Mouse (Mus musculus) heart, embryonic 12.5 days (tissue): ENCODE results near the gene Nup205. TPM values are rescaled to one million over a fixed set of nuclear protein-coding genes. Genes with fewer than 3 reads are reported as not detected.
A peak's percentile ranks its signal among the peaks of the same experiment; 100 is the strongest.
"Not testable (repeated sequence)": the region's sequence is repeated elsewhere in the genome, so short reads cannot be mapped to it uniquely, and the experiment has no call there.

ENCODE experiments used
- ATAC-seq: fragments of 200-750 bp; cut with Nextera tagmentation; 2 replicates; pipeline ENCODE4 v1.8.0; 2017; ENCODE audit warnings: moderate TSS enrichment, moderate library complexity; ENCODE audit not compliant: insufficient number of reproducible peaks, low FRiP score
- H3K27ac ChIP-seq: fragments of 300-500 bp; sonication (generic); 2 replicates; pipeline ENCODE4 v1.5.1; 2016; ENCODE audit warnings: mild to moderate bottlenecking, moderate library complexity; ENCODE audit not compliant: poor library complexity, severe bottlenecking
- H3K27me3 ChIP-seq: fragments of 300-500 bp; sonication (generic); replicated peaks from 2 replicates; pipeline ENCODE4 v1.6.1; 2016; ENCODE audit warnings: mild to moderate bottlenecking, moderate library complexity
- H3K36me3 ChIP-seq: fragments of 300-500 bp; sonication (generic); 2 replicates; pipeline ENCODE4 v1.6.1; 2016; ENCODE audit warnings: mild to moderate bottlenecking, moderate library complexity
- H3K4me1 ChIP-seq: fragments of 300-500 bp; sonication (generic); replicated peaks from 2 replicates; pipeline ENCODE4 v1.6.1; 2016; ENCODE audit warnings: mild to moderate bottlenecking
- H3K4me2 ChIP-seq: fragments of 300-500 bp; sonication (generic); 2 replicates; pipeline ENCODE4 v1.6.1; 2016; ENCODE audit warnings: mild to moderate bottlenecking, moderate library complexity
- H3K4me3 ChIP-seq: fragments of 300-500 bp; sonication (generic); 2 replicates; pipeline ENCODE4 v1.5.1; 2016; ENCODE audit warnings: mild to moderate bottlenecking
- H3K9ac ChIP-seq: fragments of 300-500 bp; sonication (generic); 2 replicates; pipeline ENCODE4 v1.6.1; 2016; ENCODE audit warnings: mild to moderate bottlenecking, moderate library complexity
- H3K9me3 ChIP-seq: fragments of 300-500 bp; sonication (generic); replicated peaks from 2 replicates; pipeline ENCODE4 v1.6.1; 2016; ENCODE audit warnings: mild to moderate bottlenecking, moderate library complexity
- WGBS: fragments of 180-500 bp; shearing (Covaris S2); methylation state at CpG from one replicate; pipeline ENCODE4 v1.1.7; 2016; 5-methylcytosine and 5-hydroxymethylcytosine counted together
- polyA plus RNA-seq: library from polyadenylated mRNA; unstranded; fragments of >200 nt; fragmentation: Nextera tagmentation; extraction: Ambion mirVana; gene quantifications from 2 replicates; pipeline ENCODE4 v1.2.1, GENCODE M21; 2016

Gene Nup205
- polyA plus RNA-seq, 1 experiment from 2014 or later: 40.3 TPM

GRCm38 (mm10) chr6:35173181-35173580 lies 4.0 kb upstream of the Nup205 start:
- Histone ChIP-seq H3K27ac (no peak overlapping the region), H3K4me1 (no peaks in the 10 kb centered on the region), H3K9me3 (peaks cover 3% of the 10 kb centered on the region; the same call in 1 of the 2 replicates), H3K4me3 (no peak overlapping the region), H3K4me2 (no peak overlapping the region), H3K36me3 (no peaks in the 10 kb centered on the region), H3K27me3 (no peaks in the 10 kb centered on the region), H3K9ac (no peak overlapping the region)
- WGBS: 76% methylated on average over 4 of the region's 4 CpGs
- ATAC-seq: no peak

GRCm38 (mm10) chr6:35177650-35178272 lies 540 bp downstream of the Nup205 start:
- WGBS: under 1% methylated on average over 64 of the region's 69 CpGs
- H3K4me3 ChIP-seq: peak overlapping the region; percentile 90

GRCm38 (mm10) chr6:35179299-35179698 lies 2.1 kb downstream of the Nup205 start:
- H3K36me3 ChIP-seq, H3K4me3 ChIP-seq, H3K4me2 ChIP-seq, H3K27ac ChIP-seq, H3K9ac ChIP-seq, ATAC-seq, H3K27me3 ChIP-seq, H3K9me3 ChIP-seq, H3K4me1 ChIP-seq: not testable (repeated sequence)
- WGBS: 95% methylated on average over 3 of the region's 3 CpGs

More at GRCm38 (mm10) chr6:35177650-35178272, 540 bp downstream of the Nup205 start:
- Histone ChIP-seq H3K36me3 (no peaks in the 10 kb centered on the region), H3K4me2 (peak overlapping the region; percentile 91), H3K9ac (peak overlapping the region; percentile 97), H3K27ac (peak overlapping the region; percentile 95), H3K27me3 (no peaks in the 10 kb centered on the region), H3K9me3 (no peaks in the 10 kb centered on the region), H3K4me1 (peaks cover 9% of the 10 kb centered on the region)
- peak; percentile 74 for ATAC-seq

GRCm38 (mm10) chr6:35184781-35185180 lies 7.6 kb downstream of the Nup205 start:
- Histone ChIP-seq H3K36me3 (peaks cover 44% of the 10 kb centered on the region), H3K4me2 (no peak overlapping the region), H3K4me1 (peaks cover 7% of the 10 kb centered on the region), H3K27me3 (no peaks in the 10 kb centered on the region), H3K9me3 (no peaks in the 10 kb centered on the region), H3K9ac (no peak overlapping the region), H3K4me3 (no peak overlapping the region), H3K27ac (no peak overlapping the region)
- ATAC-seq: no peak
- WGBS: 76% methylated on average over 1 of the region's 1 CpGs

- no peaks in the 10 kb centered on the region for H3K9me3 ChIP-seq
- 89% methylated on average over 8 of the region's 8 CpGs for WGBS
- no peak overlapping the region for H3K9ac ChIP-seq
- no peak for ATAC-seq
- H3K4me3 ChIP-seq: no peak overlapping the region
- no peak overlapping the region for H3K27ac ChIP-seq
- H3K4me2 ChIP-seq: no peak overlapping the region
- H3K27me3 ChIP-seq: no peaks in the 10 kb centered on the region
- H3K36me3 ChIP-seq: peaks cover 80% of the 10 kb centered on the region
- H3K4me1 ChIP-seq: no peaks in the 10 kb centered on the region
These were observed 14.0 kb downstream of the Nup205 start for GRCm38 (mm10) chr6:35191198-35191597.

GRCm38 (mm10) chr6:35225696-35226095 lies 48.5 kb downstream of the Nup205 start:
- no peak overlapping the region for H3K27ac ChIP-seq
- no peaks in the 10 kb centered on the region for H3K9me3 ChIP-seq
- H3K36me3 ChIP-seq: peaks cover 62% of the 10 kb centered on the region
- no peaks in the 10 kb centered on the region for H3K27me3 ChIP-seq
- no peak overlapping the region for H3K9ac ChIP-seq
- no peak overlapping the region for H3K4me3 ChIP-seq
- H3K4me1 ChIP-seq: no peaks in the 10 kb centered on the region
- ATAC-seq: no peak
- WGBS: 90% methylated on average over 4 of the region's 4 CpGs
- H3K4me2 ChIP-seq: no peak overlapping the region

GRCm38 (mm10) chr6:35229415-35229814 lies 52.2 kb downstream of the Nup205 start:
- no peak overlapping the region for H3K9ac ChIP-seq
- H3K36me3 ChIP-seq: peaks cover 70% of the 10 kb centered on the region
- no peaks in the 10 kb centered on the region for H3K4me1 ChIP-seq
- no peak overlapping the region for H3K27ac ChIP-seq
- no peak for ATAC-seq
- H3K9me3 ChIP-seq: no peaks in the 10 kb centered on the region
- no peaks in the 10 kb centered on the region for H3K27me3 ChIP-seq
- no peak overlapping the region for H3K4me2 ChIP-seq
- 92% methylated on average over 1 of the region's 1 CpGs for WGBS
- H3K4me3 ChIP-seq: no peak overlapping the region

GRCm38 (mm10) chr6:35236108-35236785 lies 59.0 kb downstream of the Nup205 start:
- H3K36me3 ChIP-seq: peaks cover 76% of the 10 kb centered on the region
- no peaks in the 10 kb centered on the region for H3K27me3 ChIP-seq
- no peaks in the 10 kb centered on the region for H3K4me1 ChIP-seq
- H3K4me3 ChIP-seq: no peak overlapping the region
- 91% methylated on average over 9 of the region's 9 CpGs for WGBS
- H3K9me3 ChIP-seq: no peaks in the 10 kb centered on the region
- no peak for ATAC-seq
- no peak overlapping the region for H3K27ac ChIP-seq
- no peak overlapping the region for H3K4me2 ChIP-seq
- no peak overlapping the region for H3K9ac ChIP-seq

GRCm38 (mm10) chr6:35243252-35243651 lies 66.0 kb downstream of the Nup205 start:
- Histone ChIP-seq H3K27ac (no peak overlapping the region), H3K36me3 (peaks cover 78% of the 10 kb centered on the region), H3K4me3 (no peak overlapping the region), H3K4me1 (peaks cover 3% of the 10 kb centered on the region; the same call in 1 of the 2 replicates), H3K4me2 (no peak overlapping the region), H3K9me3 (0 out of 2 replicates have a peak, but pooled peaks cover 4% of the 10 kb centered on the region), H3K9ac (no peak overlapping the region), H3K27me3 (no peaks in the 10 kb centered on the region)
- WGBS: 96% methylated on average over 4 of the region's 4 CpGs
- no peak for ATAC-seq

- ATAC-seq: no peak
- WGBS: 68% methylated on average over 9 of the region's 9 CpGs
- H3K9ac ChIP-seq: no peak overlapping the region
- H3K36me3 ChIP-seq: peaks cover 72% of the 10 kb centered on the region
- H3K4me2 ChIP-seq: no peak overlapping the region
- H3K27me3 ChIP-seq: no peaks in the 10 kb centered on the region
- H3K4me3 ChIP-seq: no peak overlapping the region
- H3K27ac ChIP-seq: no peak overlapping the region
- 0 out of 2 replicates have a peak, but pooled peaks cover 4% of the 10 kb centered on the region for H3K9me3 ChIP-seq
- H3K4me1 ChIP-seq: peaks cover 3% of the 10 kb centered on the region; the same call in 1 of the 2 replicates
These were observed 66.8 kb downstream of the Nup205 start for GRCm38 (mm10) chr6:35243989-35244388.

GRCm38 (mm10) chr6:35245086-35245485 lies 67.9 kb downstream of the Nup205 start:
- 64% methylated on average over 5 of the region's 5 CpGs for WGBS
- no peak overlapping the region for H3K4me3 ChIP-seq
- peaks cover 67% of the 10 kb centered on the region for H3K36me3 ChIP-seq
- no peak for ATAC-seq
- H3K9me3 ChIP-seq: 0 out of 2 replicates have a peak, but pooled peaks cover 4% of the 10 kb centered on the region
- no peaks in the 10 kb centered on the region for H3K27me3 ChIP-seq
- no peak overlapping the region for H3K27ac ChIP-seq
- peaks cover 3% of the 10 kb centered on the region; the same call in 1 of the 2 replicates for H3K4me1 ChIP-seq
- no peak overlapping the region for H3K4me2 ChIP-seq
- H3K9ac ChIP-seq: no peak overlapping the region
